Mouse (Mus musculus) hindbrain, embryonic 14.5 days (tissue): ENCODE measurements around the gene Gls. TPM values are rescaled to one million over a fixed set of nuclear protein-coding genes. Genes with fewer than 3 reads are reported as not detected.

Source experiments
- ATAC-seq: fragments of 200-750 bp; cut with Nextera tagmentation; 2 replicates; pipeline ENCODE4 v1.8.0; 2017; ENCODE audit warnings: moderate number of reproducible peaks, mild to moderate bottlenecking, moderate TSS enrichment, moderate library complexity; ENCODE audit not compliant: low FRiP score
- DNase-seq: peaks from one replicate; pipeline ENCODE4 v3.0.0-alpha.2; 2015; ENCODE audit warnings: low spot score
- H3K27ac ChIP-seq: fragments of 300-500 bp; sonication (generic); 2 replicates; pipeline ENCODE4 v1.5.1; 2014; ENCODE audit warnings: mild to moderate bottlenecking, moderate library complexity
- H3K27me3 ChIP-seq: fragments of 300-500 bp; sonication (generic); 2 replicates; pipeline ENCODE4 v1.6.1; 2014; ENCODE audit warnings: mild to moderate bottlenecking, low read length, mixed read lengths; ENCODE audit not compliant: control insufficient read depth, insufficient read depth
- H3K36me3 ChIP-seq: fragments of 300-500 bp; sonication (generic); replicated peaks from 2 replicates; pipeline ENCODE4 v1.6.1; 2014; ENCODE audit not compliant: control insufficient read depth, insufficient read depth
- H3K4me1 ChIP-seq: fragments of 300-500 bp; sonication (generic); replicated peaks from 2 replicates; pipeline ENCODE4 v1.6.1; 2014; ENCODE audit warnings: antibody characterized with exemption, low read length, mixed read lengths; ENCODE audit not compliant: control insufficient read depth, insufficient read depth
- H3K4me2 ChIP-seq: fragments of 300-500 bp; sonication (generic); replicated peaks from 2 replicates; pipeline ENCODE4 v1.6.1; 2014; ENCODE audit warnings: mild to moderate bottlenecking, moderate library complexity
- H3K4me3 ChIP-seq: fragments of 300-500 bp; sonication (generic); replicated peaks from 2 replicates; pipeline ENCODE4 v1.5.1; 2014; ENCODE audit warnings: mild to moderate bottlenecking, low read length
- H3K9ac ChIP-seq: fragments of 300-500 bp; sonication (generic); 2 replicates; pipeline ENCODE4 v1.6.1; 2014
- H3K9me3 ChIP-seq: fragments of 300-500 bp; sonication (generic); 2 replicates; pipeline ENCODE4 v1.6.1; 2016; ENCODE audit warnings: low read length; ENCODE audit not compliant: control insufficient read depth
- WGBS: fragments of 180-500 bp; shearing (Covaris S2); extraction: QIAGEN DNeasy Blood & Tissue Kit; methylation state at CpG from one replicate; pipeline ENCODE4 v1.1.7; 2014; 5-methylcytosine and 5-hydroxymethylcytosine counted together
- polyA plus RNA-seq: library from polyadenylated mRNA; unstranded; fragments of >200 nt; fragmentation: Nextera tagmentation; extraction: Ambion mirVana; gene quantifications from 2 replicates; pipeline ENCODE4 v1.2.1, GENCODE M21; 2014

Gene Gls
- polyA plus RNA-seq, 1 experiment from 2014 or later, result 61.9 TPM

DNA sequence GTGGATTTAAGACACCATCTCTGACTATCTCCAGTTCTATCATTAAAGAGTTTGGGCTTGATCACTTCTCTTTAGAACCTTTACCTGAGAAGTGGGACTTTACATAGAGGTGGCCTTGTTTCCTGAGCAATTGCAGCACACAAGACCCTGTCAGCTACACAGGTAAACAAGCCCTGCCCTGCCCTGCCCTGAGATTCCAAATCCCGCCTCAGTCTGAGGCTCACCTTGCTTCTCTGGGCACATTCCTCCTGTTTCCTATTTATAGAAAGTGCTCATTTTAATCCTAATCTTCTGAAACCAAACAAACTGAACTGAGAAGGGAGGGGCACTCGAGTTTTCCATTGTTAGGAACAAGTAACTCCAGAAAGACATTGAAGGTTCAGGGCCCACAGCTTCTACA, 19.4 kb upstream of the Gls start:
- no peaks in the 10 kb centered on the region for H3K9me3 ChIP-seq
- 75% methylated on average over 2 of the region's 2 CpGs for WGBS
- no peak for DNase-seq
- no peak overlapping the region for H3K27ac ChIP-seq
- H3K27me3 ChIP-seq, result no peaks in the 10 kb centered on the region
- H3K4me2 ChIP-seq, result no peak overlapping the region
- H3K9ac ChIP-seq, result no peak overlapping the region
- no peaks in the 10 kb centered on the region for H3K4me1 ChIP-seq
- no peak for ATAC-seq
- no peaks in the 10 kb centered on the region for H3K36me3 ChIP-seq
- no peak overlapping the region for H3K4me3 ChIP-seq

DNA sequence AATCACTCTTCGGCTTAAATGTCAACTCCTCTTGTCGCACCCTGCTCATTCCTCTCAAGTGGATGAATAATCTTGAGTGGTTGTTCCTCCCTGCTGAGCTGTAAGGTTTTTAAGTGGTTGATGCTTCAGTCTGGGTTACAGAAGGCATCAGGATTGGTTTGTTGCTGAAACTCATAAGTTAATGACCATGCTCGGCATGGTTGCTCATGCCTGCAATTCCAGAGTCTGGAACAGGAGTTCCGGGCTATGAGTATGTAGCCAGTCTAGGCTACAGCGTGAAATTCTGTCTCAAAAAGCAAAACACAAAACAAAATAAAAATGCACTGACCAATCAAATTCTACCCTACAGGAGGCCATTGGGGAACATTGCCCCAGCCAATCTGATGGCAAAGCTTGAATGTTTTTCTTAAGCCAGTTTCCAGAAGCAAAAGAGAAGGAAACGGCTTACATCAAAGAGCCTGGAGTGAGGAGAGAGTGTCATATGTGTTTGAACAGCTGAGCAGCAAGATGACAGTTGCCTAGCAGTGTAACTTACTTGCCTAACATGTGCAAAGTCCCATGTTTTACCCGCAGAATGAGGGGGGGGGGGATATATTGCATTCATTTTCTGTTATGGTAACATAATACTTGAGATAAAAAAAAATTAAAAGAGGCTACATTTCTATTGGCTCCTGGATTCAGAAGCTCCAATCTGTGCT, 18.2 kb upstream of the Gls start:
- H3K27me3 ChIP-seq, result no peaks in the 10 kb centered on the region
- no peak overlapping the region for H3K4me3 ChIP-seq
- no peaks in the 10 kb centered on the region for H3K36me3 ChIP-seq
- WGBS, result 78% methylated on average over 7 of the region's 7 CpGs
- H3K4me1 ChIP-seq, result no peaks in the 10 kb centered on the region
- H3K27ac ChIP-seq, result no peak overlapping the region
- ATAC-seq (no peak), DNase-seq (no peak)
- H3K9me3 ChIP-seq, result no peaks in the 10 kb centered on the region
- H3K9ac ChIP-seq, result no peak overlapping the region
- H3K4me2 ChIP-seq, result no peak overlapping the region

GRCm38 (mm10) chr1:52248899-52249556, 16.0 kb upstream of the Gls start:
- H3K27ac ChIP-seq, result no peak overlapping the region
- no peaks in the 10 kb centered on the region for H3K4me1 ChIP-seq
- H3K36me3 ChIP-seq, result no peaks in the 10 kb centered on the region
- WGBS, result 87% methylated on average over 3 of the region's 3 CpGs
- DNase-seq (no peak), ATAC-seq (no peak)
- no peak overlapping the region for H3K9ac ChIP-seq
- no peaks in the 10 kb centered on the region for H3K9me3 ChIP-seq
- H3K4me2 ChIP-seq, result no peak overlapping the region
- no peaks in the 10 kb centered on the region for H3K27me3 ChIP-seq
- H3K4me3 ChIP-seq, result no peak overlapping the region

DNA sequence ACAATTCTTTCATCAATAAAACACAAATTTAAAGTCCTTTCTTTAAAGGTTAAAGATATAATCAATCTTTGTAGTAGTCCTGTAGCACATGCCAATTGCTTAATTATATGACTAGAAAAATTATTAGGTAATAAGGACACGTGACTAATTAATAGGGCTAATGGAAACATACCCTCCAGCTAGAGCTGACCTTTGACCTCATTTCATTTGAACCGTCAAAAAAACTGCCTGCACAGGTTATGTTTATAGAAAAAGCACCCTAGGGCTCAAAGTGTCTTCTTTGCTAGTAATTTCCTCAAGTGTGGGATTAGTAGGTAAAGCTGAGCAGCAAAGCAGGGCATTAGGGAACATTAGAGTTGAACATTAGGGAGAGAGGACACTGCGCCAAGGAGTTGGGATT, 9.2 kb upstream of the Gls start:
- Histone ChIP-seq H3K27ac (no peak overlapping the region), H3K4me2 (no peak overlapping the region), H3K9ac (no peak overlapping the region), H3K4me3 (no peak overlapping the region), H3K36me3 (no peaks in the 10 kb centered on the region), H3K4me1 (no peaks in the 10 kb centered on the region), H3K9me3 (no peaks in the 10 kb centered on the region), H3K27me3 (no peaks in the 10 kb centered on the region)
- ATAC-seq, result no peak
- WGBS, result 62% methylated on average over 3 of the region's 3 CpGs
- no peak for DNase-seq

DNA sequence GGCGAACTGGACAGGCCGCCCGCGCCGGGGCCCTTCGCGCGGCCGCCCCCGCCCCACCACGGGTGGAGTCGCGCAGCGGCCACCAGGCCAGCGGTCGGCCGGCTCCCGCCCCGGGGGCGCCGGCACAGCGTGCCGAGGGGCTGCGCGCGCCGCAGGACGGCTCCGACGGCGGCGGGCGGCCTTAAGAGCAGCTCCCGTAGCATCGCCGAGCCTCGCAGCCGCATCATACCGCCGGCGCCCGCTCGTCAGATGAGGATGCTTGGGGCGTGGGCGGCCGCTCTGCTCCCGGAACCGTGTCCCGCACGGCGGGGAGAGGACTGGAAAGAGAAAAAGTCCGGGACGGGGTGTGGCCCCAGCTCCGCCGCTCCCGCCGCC, 279 bp downstream of the Gls start:
- WGBS, result 0% methylated on average over 50 of the region's 57 CpGs
- ATAC-seq, result peak; percentile 82
- H3K36me3 ChIP-seq, result no peaks in the 10 kb centered on the region

DNA sequence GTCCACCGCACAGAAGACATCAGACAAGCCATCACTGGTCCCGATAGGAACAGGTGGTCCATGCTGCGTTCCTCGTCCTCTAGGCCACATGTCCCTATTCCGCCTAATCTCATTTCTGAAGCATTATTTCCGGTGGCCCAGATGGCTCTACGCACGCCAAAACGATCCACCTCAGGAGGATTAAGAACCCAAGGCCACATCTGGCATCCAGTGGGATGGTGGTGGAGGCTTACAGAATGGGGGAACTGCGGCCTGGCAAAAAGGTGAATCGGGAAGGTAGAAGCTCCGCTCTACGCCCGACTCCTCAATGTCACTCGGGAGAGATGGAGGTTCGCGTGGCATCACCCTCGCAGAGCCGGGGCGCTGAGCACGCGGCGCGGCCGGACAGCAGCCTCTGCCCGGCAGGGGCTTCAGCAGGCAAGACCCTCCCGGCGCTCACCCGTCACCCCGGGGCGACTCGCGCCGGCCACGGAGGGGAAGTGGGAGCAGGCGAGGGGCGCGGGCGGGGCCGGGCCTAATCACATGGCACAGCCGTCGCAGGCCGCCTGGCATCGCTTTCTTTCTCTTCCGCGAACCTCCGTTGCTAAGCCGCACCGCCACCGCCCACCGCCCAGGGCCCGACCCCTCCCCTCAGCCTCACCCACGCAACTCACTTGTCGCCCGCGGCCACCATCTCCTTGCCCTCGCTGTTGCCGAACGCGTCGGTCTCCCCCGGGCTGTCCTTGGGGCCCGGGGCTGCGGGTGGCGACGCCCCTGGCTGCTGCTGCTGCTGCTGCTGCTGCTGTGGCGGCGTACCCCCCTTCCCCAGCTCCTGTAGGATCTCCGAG, 880 bp downstream of the Gls start:
- no peaks in the 10 kb centered on the region for H3K27me3 ChIP-seq
- peak; percentile 57 for DNase-seq
- H3K4me3 ChIP-seq, result peak overlapping the region; percentile 89
- under 1% methylated on average over 60 of the region's 69 CpGs for WGBS
- no peaks in the 10 kb centered on the region for H3K9me3 ChIP-seq
- H3K27ac ChIP-seq, result peak overlapping the region; percentile 94
- peaks cover 17% of the 10 kb centered on the region for H3K4me1 ChIP-seq
- H3K9ac ChIP-seq, result peak overlapping the region; percentile 82
- H3K4me2 ChIP-seq, result peak overlapping the region; percentile 58
- no peaks in the 10 kb centered on the region for H3K36me3 ChIP-seq
- peak; percentile 36 for ATAC-seq

More for the DNA sequence above, 279 bp downstream of the Gls start:
- Histone ChIP-seq H3K4me1 (peaks cover 17% of the 10 kb centered on the region), H3K9ac (peak overlapping the region; percentile 82), H3K9me3 (no peaks in the 10 kb centered on the region), H3K27ac (peak overlapping the region; percentile 94), H3K27me3 (no peaks in the 10 kb centered on the region), H3K4me3 (peak overlapping the region; percentile 89), H3K4me2 (peak overlapping the region; percentile 58)
- peak; percentile 30 for DNase-seq

DNA sequence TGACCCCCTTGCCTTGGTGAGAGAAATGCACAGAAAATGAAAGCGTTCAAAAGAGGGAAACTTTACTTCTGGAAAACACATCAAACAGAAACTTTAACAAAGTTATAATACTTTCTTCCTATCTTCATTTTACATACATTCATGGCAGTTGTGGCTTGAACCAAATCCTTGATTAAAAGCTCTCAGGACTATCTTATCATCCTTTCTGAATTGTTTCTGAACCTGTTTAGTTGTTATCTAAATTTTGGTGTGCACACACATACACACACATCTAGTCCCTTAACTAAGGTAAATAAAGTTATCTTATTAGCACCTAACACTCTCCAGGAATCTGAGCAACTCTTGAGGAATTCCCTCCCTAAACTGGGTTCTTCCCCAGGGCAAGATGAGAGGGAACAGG, 2.6 kb downstream of the Gls start:
- Histone ChIP-seq H3K4me1 (peaks cover 17% of the 10 kb centered on the region), H3K27ac (no peak overlapping the region), H3K4me3 (0 out of 2 replicates have a peak overlapping the region, but pooled peaks have one; percentile 89), H3K27me3 (no peaks in the 10 kb centered on the region), H3K4me2 (peak overlapping the region; percentile 58), H3K36me3 (no peaks in the 10 kb centered on the region), H3K9me3 (no peaks in the 10 kb centered on the region), H3K9ac (no peak overlapping the region)
- DNase-seq (no peak), ATAC-seq (no peak)
- 89% methylated on average over 1 of the region's 1 CpGs for WGBS

DNA sequence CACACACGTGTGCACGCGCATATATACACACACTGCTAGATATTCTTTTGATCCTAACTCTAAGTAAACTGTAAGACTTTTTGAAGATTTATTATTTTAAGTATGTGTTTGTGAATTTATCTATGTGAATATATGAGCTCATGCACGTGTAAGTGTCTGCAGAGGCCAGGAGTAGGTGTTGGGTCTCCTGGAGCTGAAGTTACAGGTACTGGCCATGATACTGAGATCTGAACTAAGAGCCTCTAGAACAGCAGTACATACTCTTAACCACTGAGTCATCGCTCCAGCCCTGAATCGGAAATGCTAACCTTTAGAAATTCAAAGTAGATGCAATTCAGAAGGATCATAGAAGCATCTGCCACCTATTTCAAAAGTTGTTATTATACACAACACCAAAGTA, 4.9 kb downstream of the Gls start:
- Histone ChIP-seq H3K4me2 (no peak overlapping the region), H3K36me3 (no peaks in the 10 kb centered on the region), H3K9me3 (no peaks in the 10 kb centered on the region), H3K27ac (no peak overlapping the region), H3K4me3 (no peak overlapping the region), H3K27me3 (no peaks in the 10 kb centered on the region), H3K4me1 (peaks cover 17% of the 10 kb centered on the region), H3K9ac (no peak overlapping the region)
- no peak for DNase-seq
- ATAC-seq, result no peak
- 83% methylated on average over 6 of the region's 6 CpGs for WGBS

DNA sequence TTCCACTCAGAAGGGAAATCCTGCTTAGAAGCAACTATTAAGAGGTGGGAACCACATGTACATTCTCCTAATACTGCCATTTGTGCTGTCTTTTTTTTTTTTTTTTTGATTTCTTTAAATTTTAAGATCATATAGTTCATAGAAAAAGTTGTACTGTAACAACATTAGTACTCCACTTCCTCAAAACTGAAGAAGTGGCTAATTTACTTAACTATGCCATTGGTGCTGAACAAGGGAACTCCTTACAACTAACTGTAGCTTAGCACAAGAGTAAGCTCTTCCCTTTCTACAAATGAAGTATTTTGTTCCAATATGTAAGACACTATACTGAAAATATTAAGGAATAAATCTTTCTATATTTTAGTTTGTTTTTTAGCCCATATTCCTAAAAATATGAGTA, 6.6 kb downstream of the Gls start:
- Histone ChIP-seq H3K27me3 (no peaks in the 10 kb centered on the region), H3K4me1 (peaks cover 14% of the 10 kb centered on the region), H3K4me3 (no peak overlapping the region), H3K9ac (no peak overlapping the region), H3K27ac (no peak overlapping the region), H3K36me3 (no peaks in the 10 kb centered on the region), H3K9me3 (no peaks in the 10 kb centered on the region), H3K4me2 (no peak overlapping the region)
- no peak for DNase-seq
- no peak for ATAC-seq
